Mouse (Mus musculus) heart, adult 8-10 months (tissue): ENCODE results near the gene Ccdc70. TPM values are rescaled to one million over a fixed set of nuclear protein-coding genes. Genes with fewer than 3 reads are reported as not detected.
"Not testable (repeated sequence)": the region's sequence is repeated elsewhere in the genome, so short reads cannot be mapped to it uniquely, and the experiment has no call there.

Source experiments
- DNase-seq: peaks from one replicate; pipeline ENCODE4 v3.0.0; 2022; ENCODE audit warnings: low spot score
- total RNA-seq, 4 experiments: library from RNA; stranded (reverse); gene quantifications; 2 replicates each; pipeline ENCODE4 v1.2.4; 2022

Ccdc70 gene
- total RNA-seq, result not detected

- DNase-seq, result no peak
These were observed at the start of gene Ccdc70 for GRCm38 (mm10) chr8:21969475-21969874. TSS of gene Ccdc70 (plus strand) at chr8:21969775.

- not testable (repeated sequence) for DNase-seq
These were observed 38.8 kb upstream of the Ccdc70 start for GRCm38 (mm10) chr8:21930754-21931153.

- no peak for DNase-seq
These were observed 37.0 kb upstream of the Ccdc70 start, which contains the start of gene Defb15 for GRCm38 (mm10) chr8:21932610-21933009. TSS of gene Defb15 (minus strand) at chr8:21932710.

- DNase-seq, result not testable (repeated sequence)
These were observed 31.5 kb upstream of the Ccdc70 start, which contains the start of gene Defb35 for GRCm38 (mm10) chr8:21938052-21938451. TSS of gene Defb35 (plus strand) at chr8:21938352.

GRCm38 (mm10) chr8:21946462-21946861 is 23.1 kb upstream of the Ccdc70 start, which contains the start of gene Defb13:
TSS of gene Defb13 (plus strand) at chr8:21946762.
- no peak for DNase-seq

- no peak for DNase-seq
These were observed 22.1 kb upstream of the Ccdc70 start for GRCm38 (mm10) chr8:21947311-21948017.

GRCm38 (mm10) chr8:21955321-21955720 is 14.3 kb upstream of the Ccdc70 start:
- peak; percentile 4 for DNase-seq

- DNase-seq, result no peak
These were observed 13.2 kb upstream of the Ccdc70 start for GRCm38 (mm10) chr8:21956336-21956735.

GRCm38 (mm10) chr8:21958414-21958813 is 11.2 kb upstream of the Ccdc70 start, which contains the start of gene Fam90a1a:
TSS of gene Fam90a1a (plus strand) at chr8:21958714.
- DNase-seq, result no peak

GRCm38 (mm10) chr8:21966646-21967045 is 2.9 kb upstream of the Ccdc70 start:
- DNase-seq, result no peak

- no peak for DNase-seq
These were observed 8.6 kb downstream of the Ccdc70 start for GRCm38 (mm10) chr8:21978193-21978592.

- DNase-seq, result no peak
These were observed 12.2 kb downstream of the Ccdc70 start for GRCm38 (mm10) chr8:21981664-21982337.

GRCm38 (mm10) chr8:21992184-21992583 is 22.6 kb downstream of the Ccdc70 start:
- peak; percentile 6 for DNase-seq

GRCm38 (mm10) chr8:21995181-21995580 is 25.6 kb downstream of the Ccdc70 start:
- no peak for DNase-seq

GRCm38 (mm10) chr8:22004750-22005522 is 35.4 kb downstream of the Ccdc70 start:
- DNase-seq, result no peak

GRCm38 (mm10) chr8:22006423-22006822 is 36.8 kb downstream of the Ccdc70 start:
- DNase-seq, result no peak

- peak; percentile 1 for DNase-seq
These were observed 39.8 kb downstream of the Ccdc70 start for GRCm38 (mm10) chr8:22009403-22009802.

- DNase-seq, result no peak
These were observed 43.6 kb downstream of the Ccdc70 start for GRCm38 (mm10) chr8:22013034-22013707.

- no peak for DNase-seq
These were observed 48.2 kb downstream of the Ccdc70 start for GRCm38 (mm10) chr8:22017731-22018130.

GRCm38 (mm10) chr8:22019498-22019897 is 49.9 kb downstream of the Ccdc70 start:
- no peak for DNase-seq

GRCm38 (mm10) chr8:22022244-22022643 is 52.7 kb downstream of the Ccdc70 start:
- no peak for DNase-seq
